Mouse (Mus musculus) hindbrain, embryonic 15.5 days (tissue): ENCODE results near the gene Cenpq. TPM values are rescaled to one million over a fixed set of nuclear protein-coding genes. Genes with fewer than 3 reads are reported as not detected.

Source experiments
- ATAC-seq: fragments of 200-750 bp; cut with Nextera tagmentation; 2 replicates; pipeline ENCODE4 v1.8.0; 2017; ENCODE audit warnings: low read depth, moderate number of reproducible peaks, moderate TSS enrichment; ENCODE audit not compliant: low FRiP score
- H3K27ac ChIP-seq: fragments of 300-500 bp; sonication (generic); replicated peaks from 2 replicates; pipeline ENCODE4 v1.5.1; 2015; ENCODE audit warnings: mild to moderate bottlenecking, inconsistent platforms
- H3K27me3 ChIP-seq: fragments of 300-500 bp; sonication (generic); 2 replicates; pipeline ENCODE4 v1.6.1; 2015; ENCODE audit warnings: control low read depth, inconsistent platforms
- H3K36me3 ChIP-seq: fragments of 300-500 bp; sonication (generic); 2 replicates; pipeline ENCODE4 v1.6.1; 2015; ENCODE audit warnings: control low read depth, inconsistent platforms
- H3K4me1 ChIP-seq: fragments of 300-500 bp; sonication (generic); replicated peaks from 2 replicates; pipeline ENCODE4 v1.6.1; 2015; ENCODE audit warnings: control low read depth, inconsistent platforms
- H3K4me2 ChIP-seq: fragments of 300-500 bp; sonication (generic); 2 replicates; pipeline ENCODE4 v1.6.1; 2015; ENCODE audit warnings: moderate library complexity, mild to moderate bottlenecking, inconsistent platforms
- H3K4me3 ChIP-seq: fragments of 300-500 bp; sonication (generic); 2 replicates; pipeline ENCODE4 v1.5.1; 2015; ENCODE audit warnings: mild to moderate bottlenecking, inconsistent platforms
- H3K9ac ChIP-seq: fragments of 300-500 bp; sonication (generic); 2 replicates; pipeline ENCODE4 v1.6.1; 2015; ENCODE audit warnings: inconsistent platforms
- H3K9me3 ChIP-seq: fragments of 300-500 bp; sonication (generic); 2 replicates; pipeline ENCODE4 v1.6.1; 2016; ENCODE audit warnings: control low read depth, inconsistent platforms
- WGBS: fragments of 180-500 bp; shearing (Covaris S2); methylation state at CpG from one replicate; pipeline ENCODE4 v1.1.7; 2015; 5-methylcytosine and 5-hydroxymethylcytosine counted together
- polyA plus RNA-seq: library from polyadenylated mRNA; unstranded; fragments of >200 nt; fragmentation: Nextera tagmentation; extraction: Ambion mirVana; gene quantifications from 2 replicates; pipeline ENCODE4 v1.2.1, GENCODE M21; 2015

Gene Cenpq
- polyA plus RNA-seq, 1 experiment from 2014 or later = 11.0 TPM

DNA sequence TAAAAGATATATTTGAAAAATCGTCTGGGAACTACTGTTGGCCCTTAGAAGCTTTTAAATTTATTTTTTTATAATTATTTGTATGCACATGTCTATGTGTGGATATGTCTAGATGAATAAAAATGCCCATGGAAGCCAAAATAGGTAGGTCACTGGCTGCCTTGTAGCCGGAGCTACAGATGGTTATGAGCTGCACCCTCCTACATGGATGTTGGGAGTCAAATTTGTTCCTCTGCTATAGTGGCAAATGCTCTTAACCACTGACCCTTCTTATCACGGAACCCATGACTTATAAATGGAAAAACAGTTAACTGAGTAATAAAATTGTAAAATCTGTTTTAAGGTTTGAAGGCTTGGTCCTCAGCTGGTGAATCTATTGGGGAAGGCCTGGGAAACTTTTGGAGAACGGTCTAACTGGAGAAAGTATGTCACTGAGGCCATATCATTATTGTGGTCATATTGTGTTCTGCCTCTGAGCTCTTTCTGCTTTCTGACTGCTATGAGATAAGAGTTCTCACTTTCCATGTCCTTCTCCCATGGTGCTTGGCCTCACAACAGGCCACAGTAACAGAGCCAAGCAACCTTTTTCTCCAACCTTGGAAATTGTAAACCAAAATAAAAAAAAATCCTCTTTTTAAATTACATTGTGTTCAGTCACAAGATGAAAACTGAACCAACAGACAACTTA, 46.9 kb downstream of the Cenpq start:
- Histone ChIP-seq H3K9ac (no peak overlapping the region), H3K4me2 (no peak overlapping the region), H3K4me3 (no peak overlapping the region), H3K27ac (no peak overlapping the region), H3K9me3 (no peaks in the 10 kb centered on the region), H3K4me1 (no peaks in the 10 kb centered on the region), H3K27me3 (no peaks in the 10 kb centered on the region), H3K36me3 (no peaks in the 10 kb centered on the region)
- ATAC-seq = no peak
- 87% methylated on average over 4 of the region's 4 CpGs for WGBS

DNA sequence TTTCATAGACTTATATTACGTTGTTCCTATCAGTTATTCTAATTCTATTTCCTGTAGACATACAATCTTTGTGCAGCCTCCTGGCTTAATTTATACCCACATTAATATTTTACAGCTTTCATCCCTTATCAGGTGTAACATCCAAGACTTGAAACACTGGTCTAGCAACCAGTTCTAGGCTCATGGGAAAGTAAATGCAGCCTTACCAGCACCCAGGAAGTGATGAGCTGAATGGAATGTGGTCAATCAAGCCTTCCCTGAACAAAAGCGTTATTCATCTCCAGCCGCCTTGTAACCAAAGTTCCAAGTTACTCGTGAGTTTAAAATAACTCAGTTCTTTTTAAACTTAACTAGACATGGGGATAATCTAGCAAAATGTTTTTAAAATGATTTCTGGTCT, 49.7 kb downstream of the Cenpq start:
- Histone ChIP-seq H3K9me3 (no peaks in the 10 kb centered on the region), H3K4me2 (no peak overlapping the region), H3K4me3 (no peak overlapping the region), H3K9ac (no peak overlapping the region), H3K36me3 (no peaks in the 10 kb centered on the region), H3K27me3 (no peaks in the 10 kb centered on the region), H3K4me1 (peaks cover 3% of the 10 kb centered on the region; the same call in 1 of the 2 replicates), H3K27ac (no peak overlapping the region)
- 85% methylated on average over 4 of the region's 4 CpGs for WGBS
- ATAC-seq = no peak

DNA sequence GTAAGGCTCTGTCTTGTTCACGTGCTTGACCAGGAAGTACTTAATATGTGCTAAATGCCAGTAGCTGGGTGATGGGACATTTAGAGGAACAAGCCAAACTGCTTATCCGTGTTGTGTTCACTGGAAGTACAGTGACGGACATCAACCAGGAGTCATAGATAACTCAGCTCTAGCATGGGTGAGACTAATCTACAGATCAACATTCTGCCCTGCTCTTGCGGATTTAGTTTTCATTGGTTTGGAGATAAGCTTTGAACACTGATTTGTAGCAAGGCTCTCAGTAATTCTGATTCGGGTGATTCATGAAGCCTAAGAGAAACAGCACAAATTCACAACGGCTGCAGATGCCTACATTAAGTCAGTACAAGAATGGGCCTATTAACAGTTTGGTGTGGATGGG, 52.7 kb downstream of the Cenpq start:
- H3K27me3 ChIP-seq = no peaks in the 10 kb centered on the region
- ATAC-seq = no peak
- no peak overlapping the region for H3K4me2 ChIP-seq
- WGBS = 96% methylated on average over 6 of the region's 6 CpGs
- H3K27ac ChIP-seq = no peak overlapping the region
- H3K4me1 ChIP-seq = peaks cover 11% of the 10 kb centered on the region
- H3K4me3 ChIP-seq = no peak overlapping the region
- no peak overlapping the region for H3K9ac ChIP-seq
- H3K9me3 ChIP-seq = no peaks in the 10 kb centered on the region
- H3K36me3 ChIP-seq = no peaks in the 10 kb centered on the region

DNA sequence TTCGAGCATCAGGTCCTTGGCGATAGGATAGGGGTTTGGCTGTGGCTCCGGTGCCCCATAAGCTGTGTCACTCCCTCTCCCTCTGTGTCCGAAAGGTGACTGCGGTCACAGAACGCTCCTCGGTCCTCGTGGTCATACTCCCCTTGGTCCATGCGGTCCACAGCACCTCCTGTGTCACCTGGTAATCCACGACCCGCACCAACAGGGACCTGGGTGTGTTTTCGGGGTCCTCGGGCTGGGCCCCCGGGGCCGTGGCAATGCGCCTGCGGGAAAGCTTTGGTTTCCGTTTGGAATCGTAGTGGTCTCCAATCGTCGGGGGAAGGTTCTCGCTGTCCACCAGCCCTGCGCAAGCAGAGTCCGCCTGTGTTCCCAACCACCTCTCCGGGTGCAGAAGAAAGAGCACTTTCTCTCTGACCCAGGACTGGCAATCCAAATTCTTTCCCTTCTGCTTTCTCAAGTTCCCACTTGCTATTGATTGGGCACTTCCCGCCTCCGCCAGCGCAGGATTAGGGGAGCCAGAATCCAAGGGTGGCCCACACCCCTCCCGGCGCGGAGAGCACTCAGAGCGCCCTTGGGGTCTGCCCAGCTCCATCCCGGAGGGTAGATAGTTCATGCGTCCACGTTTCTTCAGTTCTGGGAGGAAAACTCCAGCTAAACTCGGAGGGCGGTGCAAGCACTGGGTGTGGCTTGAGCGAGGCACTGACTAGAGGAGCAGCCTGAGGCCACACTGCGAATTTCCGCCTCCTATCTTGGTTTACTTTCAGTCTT, 54.7 kb downstream of the Cenpq start, which contains the start of gene 9130008F23Rik:
9130008F23Rik (minus strand) TSS at position 636 of the 768 bp plus-strand sequence.
- H3K27ac ChIP-seq = no peak within 1 kb of the TSS
- H3K4me2 ChIP-seq = peak within 1 kb of the TSS; percentile 90
- H3K27me3 ChIP-seq = no peaks in the 10 kb centered on the region
- H3K4me3 ChIP-seq = peak within 1 kb of the TSS; percentile 53
- no peaks in the 10 kb centered on the region for H3K36me3 ChIP-seq
- peak within 1 kb of the TSS; percentile 45 for H3K9ac ChIP-seq
- H3K9me3 ChIP-seq = no peaks in the 10 kb centered on the region
- under 1% methylated on average over 40 of the region's 40 CpGs for WGBS
- peaks cover 11% of the 10 kb centered on the region for H3K4me1 ChIP-seq
- ATAC-seq = peak; percentile 85

DNA sequence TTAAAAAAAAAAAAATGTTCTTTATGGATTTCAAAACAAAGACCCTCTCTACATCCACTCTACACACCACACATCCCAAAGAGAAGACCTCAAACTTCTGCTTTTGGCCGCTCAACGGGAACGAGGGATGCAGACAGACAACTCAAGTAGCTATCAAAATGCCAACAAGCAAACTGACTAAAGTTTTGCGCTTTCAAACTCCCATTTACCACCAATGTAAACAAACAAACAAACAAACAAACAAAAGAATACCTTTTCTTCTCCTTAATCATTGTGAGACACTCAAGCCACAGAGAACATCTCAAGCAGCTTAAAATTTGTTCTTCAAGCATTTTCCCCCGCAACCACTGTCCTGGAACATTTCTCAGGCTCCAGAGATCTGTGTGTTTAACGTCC, 55.3 kb downstream of the Cenpq start:
- no peaks in the 10 kb centered on the region for H3K9me3 ChIP-seq
- peak overlapping the region; percentile 53 for H3K4me3 ChIP-seq
- H3K27ac ChIP-seq = no peak overlapping the region
- H3K36me3 ChIP-seq = no peaks in the 10 kb centered on the region
- no peaks in the 10 kb centered on the region for H3K27me3 ChIP-seq
- peak overlapping the region; percentile 45 for H3K9ac ChIP-seq
- peaks cover 11% of the 10 kb centered on the region for H3K4me1 ChIP-seq
- no peak for ATAC-seq
- H3K4me2 ChIP-seq = peak overlapping the region; percentile 90
- WGBS = 10% methylated on average over 6 of the region's 6 CpGs

DNA sequence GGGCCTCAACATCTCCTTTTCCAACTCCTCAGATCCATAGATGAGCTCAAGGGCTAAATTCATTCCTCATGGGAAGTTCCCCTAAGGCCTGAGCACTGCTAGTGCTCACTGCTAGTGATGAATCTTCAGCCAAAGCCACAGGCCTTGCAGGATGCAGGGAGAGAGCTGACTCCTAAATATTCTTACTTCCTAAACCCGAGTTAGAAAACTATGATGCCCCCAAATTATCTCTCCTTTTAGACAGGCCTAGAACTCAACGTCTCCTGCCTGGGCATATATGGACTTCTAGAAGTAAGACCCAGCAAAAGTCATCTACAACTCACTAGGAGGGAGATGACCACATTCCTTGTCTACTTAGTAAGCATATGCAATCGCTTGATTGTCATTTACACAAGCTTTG, 57.1 kb downstream of the Cenpq start:
- Histone ChIP-seq H3K36me3 (no peaks in the 10 kb centered on the region), H3K9me3 (no peaks in the 10 kb centered on the region), H3K27me3 (no peaks in the 10 kb centered on the region), H3K4me1 (peaks cover 11% of the 10 kb centered on the region), H3K9ac (no peak overlapping the region), H3K27ac (no peak overlapping the region), H3K4me3 (no peak overlapping the region), H3K4me2 (no peak overlapping the region)
- no peak for ATAC-seq
- WGBS = 40% methylated on average over 3 of the region's 3 CpGs

DNA sequence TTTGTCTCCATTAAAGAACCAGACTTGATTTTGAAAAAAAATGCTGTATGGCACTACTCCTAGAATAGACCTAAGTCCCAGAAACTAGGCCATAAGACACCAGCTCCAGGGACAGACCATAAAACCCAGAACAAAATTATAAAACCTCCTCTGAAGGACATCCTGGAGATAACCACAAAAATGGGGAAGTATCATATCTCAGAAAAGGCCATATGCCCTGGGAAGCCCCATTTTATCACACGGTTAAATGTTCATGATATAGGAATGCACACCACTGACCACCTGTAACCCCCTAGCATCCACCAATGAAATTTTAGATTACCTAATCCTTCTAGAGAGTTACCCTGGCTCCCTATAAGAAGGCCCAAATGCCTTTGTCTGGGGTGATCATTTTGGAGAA, 59.3 kb downstream of the Cenpq start:
- ATAC-seq = no peak
- H3K4me1 ChIP-seq = peaks cover 10% of the 10 kb centered on the region
- 92% methylated on average over 1 of the region's 1 CpGs for WGBS
- H3K27ac ChIP-seq = no peak overlapping the region
- H3K27me3 ChIP-seq = no peaks in the 10 kb centered on the region
- no peaks in the 10 kb centered on the region for H3K36me3 ChIP-seq
- H3K4me3 ChIP-seq = no peak overlapping the region
- H3K9ac ChIP-seq = no peak overlapping the region
- H3K4me2 ChIP-seq = no peak overlapping the region
- H3K9me3 ChIP-seq = no peaks in the 10 kb centered on the region

DNA sequence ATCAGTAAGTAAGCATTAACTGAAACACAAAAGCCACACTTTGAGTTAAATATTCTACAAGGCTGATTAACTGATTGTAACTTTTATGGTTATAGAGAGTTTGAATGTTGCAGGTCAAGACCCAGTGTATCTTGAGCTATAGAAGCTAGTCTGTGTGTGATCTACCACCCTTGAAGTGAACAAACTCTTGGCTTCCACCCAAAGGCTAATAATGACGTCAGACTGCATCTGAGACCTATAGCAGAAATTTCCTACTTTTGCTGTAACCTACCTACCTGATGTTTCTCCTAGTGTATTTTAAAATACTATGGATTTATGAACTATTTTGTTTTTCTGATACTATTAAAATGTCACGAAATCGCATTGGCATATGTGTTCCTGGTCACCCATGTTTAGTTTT, 60.1 kb downstream of the Cenpq start:
- H3K4me2 ChIP-seq = no peak overlapping the region
- no peaks in the 10 kb centered on the region for H3K27me3 ChIP-seq
- ATAC-seq = no peak
- H3K27ac ChIP-seq = no peak overlapping the region
- H3K9ac ChIP-seq = no peak overlapping the region
- H3K9me3 ChIP-seq = no peaks in the 10 kb centered on the region
- 84% methylated on average over 3 of the region's 3 CpGs for WGBS
- H3K4me1 ChIP-seq = peaks cover 3% of the 10 kb centered on the region
- no peaks in the 10 kb centered on the region for H3K36me3 ChIP-seq
- no peak overlapping the region for H3K4me3 ChIP-seq

DNA sequence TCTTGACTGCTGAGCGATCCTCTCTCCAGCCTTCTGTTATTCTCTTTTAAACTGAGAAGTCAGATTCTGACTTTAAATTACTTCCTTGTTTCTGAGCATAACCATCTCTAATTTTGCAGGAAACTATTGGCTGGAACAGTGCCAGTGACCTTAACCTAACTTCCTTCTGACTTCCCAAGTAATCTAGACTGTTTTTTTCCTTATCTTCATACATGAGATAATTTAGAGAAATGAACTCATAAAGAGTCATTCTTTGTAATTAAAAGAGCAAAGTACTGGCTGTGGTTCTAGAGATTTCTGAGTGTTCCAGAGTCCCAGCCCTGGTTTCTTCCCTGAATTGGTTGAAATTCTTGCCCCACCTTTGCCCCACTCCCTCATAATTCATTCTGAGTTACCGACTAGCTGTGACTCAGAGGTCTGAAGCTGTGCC, 61.2 kb downstream of the Cenpq start:
- Histone ChIP-seq H3K9me3 (no peaks in the 10 kb centered on the region), H3K27me3 (no peaks in the 10 kb centered on the region), H3K9ac (no peak overlapping the region), H3K4me1 (no peaks in the 10 kb centered on the region), H3K4me2 (no peak overlapping the region), H3K4me3 (no peak overlapping the region), H3K36me3 (no peaks in the 10 kb centered on the region), H3K27ac (no peak overlapping the region)
- 61% methylated on average over 2 of the region's 2 CpGs for WGBS
- ATAC-seq = no peak

Other genes starting within 250 kb of the Cenpq start
- not detected in 2 replicates for gene Esp1, start 207.9 kb downstream of the Cenpq start, polyA plus RNA-seq
- 0.10 TPM in 1 of 2 replicates, not detected in the other for gene Crisp2, start 128.0 kb downstream of the Cenpq start, polyA plus RNA-seq
- gene Rhag, start 123.9 kb downstream of the Cenpq start, polyA plus RNA-seq = 0.16 and 0.25 TPM in 2 replicates
- gene 9130008F23Rik, start 54.5 kb downstream of the Cenpq start, polyA plus RNA-seq = 0.53 and 1.1 TPM in 2 replicates
- gene Glyatl3, start 20.7 kb downstream of the Cenpq start, polyA plus RNA-seq = not detected in 2 replicates
- 22.3 and 24.0 TPM in 2 replicates for gene Mut, start 362 bp downstream of the Cenpq start, polyA plus RNA-seq